Mouse (Mus musculus): ENCODE data around the gene Zfp764. TPM values are rescaled to one million over a fixed set of nuclear protein-coding genes. Genes with fewer than 3 reads are reported as not detected.

Zfp764 gene
- 13.3 TPM for polyA plus RNA-seq (2017; shearing (Covaris generic))

GRCm38 (mm10) chr7:127406002-127406987, at the start of gene Zfp764:
Gene Zfp764, minus strand, starts transcription at chr7:127406822.

DNA sequence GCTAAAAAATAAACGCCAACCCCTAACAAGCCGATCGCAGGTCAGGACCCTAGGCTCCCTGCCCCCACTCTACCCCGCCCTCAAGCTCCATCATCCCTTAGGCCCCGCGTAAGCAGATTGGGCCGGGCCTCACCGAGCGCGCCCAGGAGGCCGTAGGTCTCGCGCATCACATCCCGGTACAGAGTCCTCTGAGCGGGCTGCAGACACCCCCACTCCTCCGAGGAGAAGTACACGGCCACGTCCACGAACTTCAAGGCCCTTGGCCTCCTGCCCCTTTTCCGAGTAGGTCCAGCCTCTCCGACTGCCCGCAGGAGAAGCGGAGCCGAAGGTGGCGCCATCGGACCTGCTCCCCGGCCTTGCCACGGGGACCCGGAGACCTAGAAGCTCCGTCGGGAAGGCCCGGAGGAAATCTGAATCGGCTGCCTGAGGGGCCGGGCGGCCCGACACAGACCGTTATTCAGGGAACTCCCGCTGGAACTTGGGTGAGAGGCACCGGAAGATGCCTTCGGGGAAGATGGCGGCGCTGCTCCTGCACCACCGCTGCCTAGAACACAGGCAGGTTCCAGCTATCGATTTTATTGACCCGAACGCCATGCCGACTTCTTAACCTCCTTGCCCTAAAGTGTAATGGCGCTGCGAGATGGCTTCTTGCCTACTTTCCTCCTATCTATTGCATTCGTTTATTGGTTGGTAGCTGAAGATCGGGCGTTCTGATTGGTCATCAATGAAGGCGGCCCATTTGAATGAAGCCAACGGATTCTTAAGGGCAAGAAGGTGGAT, 42.1 kb upstream of the Zfp764 start, which contains the start of gene Zfp689:
Gene Zfp689, minus strand, starts transcription at position 638 of the 780 bp plus-strand sequence.

GRCm38 (mm10) chr7:127421388-127422191, 15.0 kb upstream of the Zfp764 start, which contains the start of gene Zfp688:
Gene Zfp688, minus strand, starts transcription at chr7:127422068.

GRCm38 (mm10) chr7:127393157-127393943, 13.3 kb downstream of the Zfp764 start, which contains the start of gene E430018J23Rik:
Gene E430018J23Rik, minus strand, starts transcription at chr7:127393629.

GRCm38 (mm10) chr7:127386641-127387392, 19.8 kb downstream of the Zfp764 start, which contains the start of gene 9130019O22Rik:
Gene 9130019O22Rik, minus strand, starts transcription at chr7:127387166.

DNA sequence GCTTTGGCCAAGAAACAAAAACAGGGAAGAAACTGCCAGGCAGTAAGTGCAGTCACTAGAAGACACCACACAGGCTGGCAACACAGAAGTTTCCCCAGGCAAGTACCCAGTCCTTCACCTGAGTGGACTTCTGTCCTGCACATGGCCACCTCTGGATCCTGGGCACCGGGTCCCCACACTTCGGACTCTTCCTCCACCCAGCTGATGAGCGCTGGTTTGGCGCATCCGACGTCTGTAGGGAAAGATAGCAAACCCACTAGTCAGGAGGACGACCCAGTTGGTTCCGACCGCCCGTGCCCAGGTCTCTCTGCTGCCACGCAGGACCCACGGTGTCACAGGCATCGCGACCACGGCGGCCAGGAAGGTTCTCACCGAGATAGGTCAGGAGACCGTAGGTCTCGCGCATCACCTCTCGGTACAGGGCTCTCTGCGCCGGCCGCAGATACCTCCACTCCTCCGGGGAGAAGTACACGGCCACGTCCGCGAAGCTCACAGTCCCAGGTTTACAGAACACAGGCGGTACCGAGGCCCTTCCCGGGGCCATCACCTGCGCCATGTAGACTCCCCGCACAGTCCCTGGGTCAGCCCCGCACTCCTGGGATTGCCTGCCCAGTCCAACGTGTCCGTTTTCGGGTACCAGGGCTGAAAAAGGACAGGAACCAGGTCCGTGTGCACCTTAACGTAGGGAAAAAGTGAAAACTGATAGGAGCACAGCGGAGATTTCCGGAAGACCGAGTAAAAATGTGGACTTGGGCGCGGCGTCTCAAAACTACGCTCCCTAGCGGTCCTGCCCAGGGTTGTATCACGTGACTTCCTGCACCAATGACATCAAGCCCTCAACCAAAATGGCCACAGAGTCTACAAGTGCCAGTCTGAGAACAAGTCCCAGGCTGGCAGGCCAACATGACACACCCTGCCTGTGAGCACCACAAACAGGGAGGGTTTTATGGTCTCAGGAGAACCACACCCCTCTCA, 31.1 kb downstream of the Zfp764 start, which contains the start of gene Zfp747:
Gene Zfp747, minus strand, starts transcription at position 780 of the 975 bp plus-strand sequence.

Other genes starting within 250 kb of the Zfp764 start
- gene Cd2bp2, start 210.8 kb downstream of the Zfp764 start, polyA plus RNA-seq (2017; shearing (Covaris generic)), result 72.4 TPM
- 63.5 TPM for gene Tbc1d10b, start 198.4 kb downstream of the Zfp764 start, polyA plus RNA-seq (2017; shearing (Covaris generic))
- 13.0 TPM for gene Mylpf, start 197.9 kb downstream of the Zfp764 start, polyA plus RNA-seq (2017; shearing (Covaris generic))
- gene Zfp553, start 173.8 kb downstream of the Zfp764 start, polyA plus RNA-seq (2017; shearing (Covaris generic)), result 6.8 TPM
- gene Sept1, start 173.7 kb downstream of the Zfp764 start, polyA plus RNA-seq (2017; shearing (Covaris generic)), result 491 TPM
- gene Zfp771, start 162.5 kb downstream of the Zfp764 start, polyA plus RNA-seq (2017; shearing (Covaris generic)), result 5.0 TPM
- 18.2 TPM for gene Dctpp1, start 146.1 kb downstream of the Zfp764 start, polyA plus RNA-seq (2017; shearing (Covaris generic))
- 31.4 TPM for gene Sephs2, start 132.8 kb downstream of the Zfp764 start, polyA plus RNA-seq (2017; shearing (Covaris generic))
- 375 TPM for gene Itgal, start 110.6 kb downstream of the Zfp764 start, polyA plus RNA-seq (2017; shearing (Covaris generic))
- gene Zfp768, start 61.2 kb downstream of the Zfp764 start, polyA plus RNA-seq (2017; shearing (Covaris generic)), result 0.27 TPM
- 21.0 TPM for gene Zfp747, start 30.8 kb downstream of the Zfp764 start, polyA plus RNA-seq (2017; shearing (Covaris generic))
- 7.3 TPM for gene 9130019O22Rik, start 19.7 kb downstream of the Zfp764 start, polyA plus RNA-seq (2017; shearing (Covaris generic))
- gene E430018J23Rik, start 13.2 kb downstream of the Zfp764 start, polyA plus RNA-seq (2017; shearing (Covaris generic)), result 4.4 TPM
- gene Zfp688, start 15.2 kb upstream of the Zfp764 start, polyA plus RNA-seq (2017; shearing (Covaris generic)), result 24.7 TPM
- 7.4 TPM for gene Zfp689, start 42.3 kb upstream of the Zfp764 start, polyA plus RNA-seq (2017; shearing (Covaris generic))
- 138 TPM for gene Prr14, start 52.8 kb upstream of the Zfp764 start, polyA plus RNA-seq (2017; shearing (Covaris generic))
- gene Fbrs, start 72.4 kb upstream of the Zfp764 start, polyA plus RNA-seq (2017; shearing (Covaris generic)), result 11.9 TPM
- 78.0 TPM for gene Srcap, start 105.2 kb upstream of the Zfp764 start, polyA plus RNA-seq (2017; shearing (Covaris generic))
- gene Gm42715, start 112.8 kb upstream of the Zfp764 start, polyA plus RNA-seq (2017; shearing (Covaris generic)), result 6.4 TPM
- gene Tmem265, start 154.6 kb upstream of the Zfp764 start, polyA plus RNA-seq (2017; shearing (Covaris generic)), result 3.5 TPM
- gene Phkg2, start 166.5 kb upstream of the Zfp764 start, polyA plus RNA-seq (2017; shearing (Covaris generic)), result 76.0 TPM
- gene Ccdc189, start 181.8 kb upstream of the Zfp764 start, polyA plus RNA-seq (2017; shearing (Covaris generic)), result not detected
- 105 TPM for gene Rnf40, start 181.9 kb upstream of the Zfp764 start, polyA plus RNA-seq (2017; shearing (Covaris generic))
- 0.30 TPM for gene Zfp629, start 209.0 kb upstream of the Zfp764 start, polyA plus RNA-seq (2017; shearing (Covaris generic))